8 mouse cellular contexts compared by ENCODE assay signal in genomic region chrX:159650130-159650678, GRCm38 (mm10). TPM values are rescaled to one million over a fixed set of nuclear protein-coding genes. Genes with fewer than 3 reads are reported as not detected.
DNase-seq lines count a peak whose midpoint lies in the region; ATAC-seq lines count a peak whose summit lies in the region.
"Had no signal": no experiment of that assay in that cellular context is flagged by ENCODE, and none has a peak within 500 bp of the region (broad histone marks: within the 10 kb centered on the region; RNA-seq: fewer than 3 reads in every experiment).

No protein-coding gene starts in this region.

- WGBS in hindbrain, embryonic 14.5 days = 35% methylated on average over 11 of the region's 11 CpGs

- H3K9me3 ChIP-seq in hindbrain, embryonic 14.5 days (ENCODE audit: control insufficient read depth, low read length) = no peaks in the 10 kb centered on the region
- H3K9me3 ChIP-seq: embryonic facial prominence, embryonic 13.5 days had no signal

- H3K27ac ChIP-seq in hindbrain, embryonic 14.5 days = no peak overlapping the region
- H3K27ac ChIP-seq: embryonic facial prominence, embryonic 13.5 days had no signal

- H3K4me1 ChIP-seq in hindbrain, embryonic 14.5 days (replicated peaks; ENCODE audit: control insufficient read depth, insufficient read depth, low read length) = no peaks in the 10 kb centered on the region

- no peaks in the 10 kb centered on the region for H3K36me3 ChIP-seq in hindbrain, embryonic 14.5 days (replicated peaks; ENCODE audit: control insufficient read depth, insufficient read depth)
- H3K36me3 ChIP-seq: embryonic facial prominence, embryonic 13.5 days had no signal

- H3K9ac ChIP-seq in hindbrain, embryonic 14.5 days = no peak overlapping the region
- H3K9ac ChIP-seq: embryonic facial prominence, embryonic 13.5 days had no signal

- no peak overlapping the region for H3K4me3 ChIP-seq in hindbrain, embryonic 14.5 days (replicated peaks; ENCODE audit: low read length)
- H3K4me3 ChIP-seq: embryonic facial prominence, embryonic 13.5 days had no signal

- peak; percentile 46 for DNase-seq in CD4-positive, CD25-positive, alpha-beta regulatory T cell, adult 2 months (ENCODE audit: low read depth, low spot score)
- peak; percentile 16 for DNase-seq in Muller cell, postnatal 12 days (ENCODE audit: inconsistent ontology term)
- DNase-seq in hindbrain, embryonic 14.5 days (ENCODE audit: low spot score) = no peak
- DNase-seq in lung, postnatal 25 days (ENCODE audit: low spot score) = peak; percentile 52
- peak; percentile 41 for DNase-seq in thymus, postnatal 14 days
- no peak for DNase-seq in testis, postnatal 10 days (ENCODE audit: low spot score)
- no peak for DNase-seq in left cerebral cortex, adult 11 months (ENCODE audit: low spot score)

- 0 out of 2 replicates have a peak overlapping the region, but pooled peaks have one; percentile 10 for H3K4me2 ChIP-seq in hindbrain, embryonic 14.5 days (replicated peaks)
- H3K4me2 ChIP-seq: embryonic facial prominence, embryonic 13.5 days had no signal

- no peaks in the 10 kb centered on the region for H3K27me3 ChIP-seq in hindbrain, embryonic 14.5 days (ENCODE audit: control insufficient read depth, insufficient read depth, low read length)

- ATAC-seq in hindbrain, embryonic 14.5 days (ENCODE audit: low FRiP score) = no peak

RNA-seq across cellular contexts. Expression of gene Sh3kbp1, which starts 23.1 kb away (rescaled TPM):
- 53.4 and 61.1 TPM in 2 replicates for polyA plus RNA-seq in hindbrain, embryonic 14.5 days (2014; fragmentation: Nextera tagmentation; extraction: Ambion mirVana)

Comparison
In these comparisons a context has a peak if more than half of its experiments do, and no peak if none do; other contexts are left out.
1. DNase-seq: peak in CD4-positive, CD25-positive, alpha-beta regulatory T cell, adult 2 months (single experiment), Muller cell, postnatal 12 days (single experiment), lung, postnatal 25 days (single experiment) and thymus, postnatal 14 days (single experiment); none in hindbrain, embryonic 14.5 days (single experiment), testis, postnatal 10 days (single experiment) and left cerebral cortex, adult 11 months (single experiment).